Comparison of ENCODE assay signal across 24 mouse cellular contexts in genomic region chr7:99781385-99781784, GRCm38 (mm10). TPM values are rescaled to one million over a fixed set of nuclear protein-coding genes. Genes with fewer than 3 reads are reported as not detected.
DNase-seq lines count a peak whose midpoint lies in the region; ATAC-seq lines count a peak whose summit lies in the region.
"Had no signal": no experiment of that assay in that cellular context is flagged by ENCODE, and none has a peak within 500 bp of the region (broad histone marks: within the 10 kb centered on the region; RNA-seq: fewer than 3 reads in every experiment).

No protein-coding gene starts in this region.

- H3K4me2 ChIP-seq in midbrain, embryonic 15.5 days = no peak overlapping the region
- H3K4me2 ChIP-seq in forebrain, embryonic 16.5 days (ENCODE audit: low read length) = no peak overlapping the region
- H3K4me2 ChIP-seq: heart, embryonic 11.5 days; neural tube, embryonic 13.5 days had no signal

- WGBS in midbrain, embryonic 15.5 days = 73% methylated on average over 5 of the region's 5 CpGs
- 82% methylated on average over 5 of the region's 5 CpGs for WGBS in forebrain, embryonic 16.5 days

- no peaks in the 10 kb centered on the region for H3K27me3 ChIP-seq in splenic B cell, adult 2 months (ENCODE audit: control insufficient read depth, insufficient read depth, low read length, poor library complexity, severe bottlenecking)
- H3K27me3 ChIP-seq in midbrain, embryonic 15.5 days (replicated peaks) = no peaks in the 10 kb centered on the region
- no peaks in the 10 kb centered on the region for H3K27me3 ChIP-seq in forebrain, embryonic 16.5 days (replicated peaks; ENCODE audit: control insufficient read depth, insufficient read depth, low read length)
- H3K27me3 ChIP-seq: neural tube, embryonic 13.5 days had no signal

- no peaks in the 10 kb centered on the region for H3K9me3 ChIP-seq in midbrain, embryonic 15.5 days
- H3K9me3 ChIP-seq in forebrain, embryonic 16.5 days (ENCODE audit: control insufficient read depth, low read length) = no peaks in the 10 kb centered on the region
- H3K9me3 ChIP-seq: neural tube, embryonic 13.5 days had no signal

- H3K9ac ChIP-seq in midbrain, embryonic 15.5 days = no peak overlapping the region
- H3K9ac ChIP-seq in forebrain, embryonic 16.5 days (replicated peaks; ENCODE audit: low read depth, low read length) = no peak overlapping the region
- H3K9ac ChIP-seq: forebrain, postnatal 0 days; neural tube, embryonic 13.5 days had no signal

- H3K4me1 ChIP-seq in midbrain, embryonic 15.5 days = no peaks in the 10 kb centered on the region
- no peaks in the 10 kb centered on the region for H3K4me1 ChIP-seq in forebrain, embryonic 16.5 days (replicated peaks; ENCODE audit: control insufficient read depth, insufficient read depth, low read length)
- H3K4me1 ChIP-seq: neural tube, embryonic 13.5 days had no signal

- ATAC-seq in midbrain, embryonic 15.5 days (replicated peaks) = no peak
- ATAC-seq in forebrain, embryonic 16.5 days = no peak
- ATAC-seq: forebrain, postnatal 0 days; hindbrain, postnatal 0 days had no signal

- peak; percentile 92 for DNase-seq in heart, adult 11 months
- DNase-seq in heart, postnatal 25 days (ENCODE audit: low spot score) = no peak
- DNase-seq in thymus, postnatal 0 days (ENCODE audit: low spot score) = peak; percentile 49
- DNase-seq in thymus, postnatal 36 days = no peak
- peak; percentile 35 for DNase-seq in induced T-regulatory cell, adult 2 months (ENCODE audit: low read depth)
- peak; percentile 34 for DNase-seq in splenic B cell, adult 2 months (ENCODE audit: low read depth, low spot score)
- DNase-seq: adrenal gland, postnatal 14 days; cerebellum, adult 9-10 months; forebrain, postnatal 0 days; gastrocnemius, postnatal 10 days; heart, postnatal 36 days; kidney, adult 9 months; midbrain, embryonic 14.5 days; right cerebral cortex, postnatal 25 days had no signal

- H3K36me3 ChIP-seq in splenic B cell, adult 2 months (ENCODE audit: control insufficient read depth, insufficient read depth, low read length, poor library complexity, severe bottlenecking) = no peaks in the 10 kb centered on the region
- no peaks in the 10 kb centered on the region for H3K36me3 ChIP-seq in midbrain, embryonic 15.5 days (replicated peaks)
- no peaks in the 10 kb centered on the region for H3K36me3 ChIP-seq in forebrain, embryonic 16.5 days (ENCODE audit: control insufficient read depth, insufficient read depth)
- H3K36me3 ChIP-seq: neural tube, embryonic 13.5 days had no signal

- H3K27ac ChIP-seq in midbrain, embryonic 15.5 days = no peak overlapping the region
- H3K27ac ChIP-seq in forebrain, embryonic 16.5 days (ENCODE audit: low read length) = no peak overlapping the region
- H3K27ac ChIP-seq: hindbrain, postnatal 0 days; neural tube, embryonic 13.5 days had no signal

- no peak overlapping the region for H3K4me3 ChIP-seq in midbrain, embryonic 15.5 days
- H3K4me3 ChIP-seq in forebrain, embryonic 16.5 days (replicated peaks; ENCODE audit: low read length) = no peak overlapping the region
- H3K4me3 ChIP-seq: neural tube, embryonic 13.5 days had no signal

- intact Hi-C loops in heart, postnatal 25 days (cut with DNase I) = no loop called here

RNA-seq across cellular contexts. Expression of gene Olfr521, which starts 18.1 kb away (rescaled TPM):
- not detected for total RNA-seq in heart, postnatal 25 days (2021)
- not detected in 2 replicates for polyA plus RNA-seq in thymus, postnatal 0 days (2015; fragmentation: Nextera tagmentation; extraction: Ambion mirVana)
- not detected in 2 replicates for polyA plus RNA-seq in midbrain, embryonic 15.5 days (2015; fragmentation: Nextera tagmentation; extraction: Ambion mirVana)
- not detected in 2 replicates for polyA plus RNA-seq in forebrain, embryonic 16.5 days (2015; fragmentation: Nextera tagmentation; extraction: Ambion mirVana)
- total RNA-seq: adrenal gland, postnatal 14 days; ES-E14; forebrain, postnatal 0 days; gastrocnemius, postnatal 10 days; heart, postnatal 36 days; hindbrain, postnatal 0 days; left cerebral cortex, postnatal 36 days; liver, adult 2 months had no signal
- polyA plus RNA-seq: forebrain, postnatal 0 days; heart, embryonic 11.5 days; hindbrain, postnatal 0 days; large intestine, adult 2 months; liver, adult 2 months; lung, embryonic 16.5 days; midbrain, embryonic 14.5 days; neural tube, embryonic 13.5 days had no signal

RNA-seq across cellular contexts. Expression of gene Neu3, which starts 46.8 kb away (rescaled TPM):
- total RNA-seq in heart, postnatal 25 days (2021) = 1 to 10 TPM; 4.1 to 4.2 TPM
- 15.1 and 15.3 TPM in 2 replicates for polyA plus RNA-seq in thymus, postnatal 0 days (2015; fragmentation: Nextera tagmentation; extraction: Ambion mirVana)
- 1.7 and 2.0 TPM in 2 replicates for polyA plus RNA-seq in midbrain, embryonic 15.5 days (2015; fragmentation: Nextera tagmentation; extraction: Ambion mirVana)
- polyA plus RNA-seq in forebrain, embryonic 16.5 days (2015; fragmentation: Nextera tagmentation; extraction: Ambion mirVana) = 1.6 and 1.7 TPM in 2 replicates

RNA-seq across cellular contexts. Expression of gene Olfr520, which starts 51.3 kb away (rescaled TPM):
- total RNA-seq in heart, postnatal 25 days (2021) = not detected
- polyA plus RNA-seq in thymus, postnatal 0 days (2015; fragmentation: Nextera tagmentation; extraction: Ambion mirVana) = not detected in 2 replicates
- polyA plus RNA-seq in midbrain, embryonic 15.5 days (2015; fragmentation: Nextera tagmentation; extraction: Ambion mirVana) = not detected in 2 replicates
- polyA plus RNA-seq in forebrain, embryonic 16.5 days (2015; fragmentation: Nextera tagmentation; extraction: Ambion mirVana) = not detected in 2 replicates
- total RNA-seq: adrenal gland, postnatal 14 days; ES-E14; forebrain, postnatal 0 days; gastrocnemius, postnatal 10 days; hindbrain, postnatal 0 days; left cerebral cortex, postnatal 36 days; liver, adult 2 months had no signal
- polyA plus RNA-seq: forebrain, postnatal 0 days; heart, embryonic 11.5 days; hindbrain, postnatal 0 days; large intestine, adult 2 months; liver, adult 2 months; lung, embryonic 16.5 days; midbrain, embryonic 14.5 days; neural tube, embryonic 13.5 days had no signal

Comparison
In these comparisons a context has a peak if more than half of its experiments do, and no peak if none do; other contexts are left out.
1. DNase-seq: peak in heart, adult 11 months (single experiment), thymus, postnatal 0 days (single experiment), induced T-regulatory cell, adult 2 months (single experiment) and splenic B cell, adult 2 months (single experiment); none in heart, postnatal 25 days (single experiment) and thymus, postnatal 36 days (0 of 2).